Mouse (Mus musculus) cortical plate, adult 2 months (tissue): Measurements from ENCODE around the gene Epo. TPM values are rescaled to one million over a fixed set of nuclear protein-coding genes. Genes with fewer than 3 reads are reported as not detected.
A peak's percentile ranks its signal among the peaks of the same experiment; 100 is the strongest.

Experiments used
- H3K27ac ChIP-seq: fragments of 200-500 bp; 2 replicates; pipeline ENCODE4 v1.5.1; 2012; ENCODE audit warnings: low read length, control low read depth, inconsistent platforms; ENCODE audit not compliant: insufficient read depth
- H3K4me1 ChIP-seq: fragments of 200-500 bp; 2 replicates; pipeline ENCODE4 v1.6.1; 2011; ENCODE audit warnings: low read length; ENCODE audit not compliant: control insufficient read depth, insufficient read depth
- H3K4me3 ChIP-seq: fragments of 200-500 bp; 2 replicates; pipeline ENCODE4 v1.5.1; 2011; ENCODE audit warnings: mild to moderate bottlenecking, low read length, control low read depth; ENCODE audit not compliant: insufficient read depth
- CTCF ChIP-seq: fragments of 200-500 bp; IDR thresholded peaks from 2 replicates; pipeline ENCODE4 v1.5.1; 2011; ENCODE audit warnings: mild to moderate bottlenecking, control low read depth, low read length; ENCODE audit not compliant: insufficient read depth; ENCODE audit errors: extremely low read depth
- POLR2A ChIP-seq: fragments of 200-500 bp; IDR thresholded peaks from 2 replicates; pipeline ENCODE4 v1.6.1; 2011; ENCODE audit warnings: mild to moderate bottlenecking, low read length, control low read depth; ENCODE audit not compliant: insufficient read depth; ENCODE audit errors: extremely low read depth
- polyA plus RNA-seq: library from polyadenylated mRNA; depleted of rRNA; stranded (reverse); fragments of >200 nt; gene quantifications from 2 replicates; pipeline ENCODE4 v1.2.3, GENCODE M21; 2012

The Epo gene
- polyA plus RNA-seq, 1 experiment: not detected

- H3K4me1 ChIP-seq: no peaks in the 10 kb centered on the region; the same call in 1 of the 2 replicates
- TF ChIP-seq CTCF (no peak), POLR2A (no peak)
- H3K27ac ChIP-seq: no peak overlapping the region
- no peak overlapping the region for H3K4me3 ChIP-seq
Measured at GRCm38 (mm10) chr5:137524251-137524515, 8.9 kb downstream of the Epo start.

DNA sequence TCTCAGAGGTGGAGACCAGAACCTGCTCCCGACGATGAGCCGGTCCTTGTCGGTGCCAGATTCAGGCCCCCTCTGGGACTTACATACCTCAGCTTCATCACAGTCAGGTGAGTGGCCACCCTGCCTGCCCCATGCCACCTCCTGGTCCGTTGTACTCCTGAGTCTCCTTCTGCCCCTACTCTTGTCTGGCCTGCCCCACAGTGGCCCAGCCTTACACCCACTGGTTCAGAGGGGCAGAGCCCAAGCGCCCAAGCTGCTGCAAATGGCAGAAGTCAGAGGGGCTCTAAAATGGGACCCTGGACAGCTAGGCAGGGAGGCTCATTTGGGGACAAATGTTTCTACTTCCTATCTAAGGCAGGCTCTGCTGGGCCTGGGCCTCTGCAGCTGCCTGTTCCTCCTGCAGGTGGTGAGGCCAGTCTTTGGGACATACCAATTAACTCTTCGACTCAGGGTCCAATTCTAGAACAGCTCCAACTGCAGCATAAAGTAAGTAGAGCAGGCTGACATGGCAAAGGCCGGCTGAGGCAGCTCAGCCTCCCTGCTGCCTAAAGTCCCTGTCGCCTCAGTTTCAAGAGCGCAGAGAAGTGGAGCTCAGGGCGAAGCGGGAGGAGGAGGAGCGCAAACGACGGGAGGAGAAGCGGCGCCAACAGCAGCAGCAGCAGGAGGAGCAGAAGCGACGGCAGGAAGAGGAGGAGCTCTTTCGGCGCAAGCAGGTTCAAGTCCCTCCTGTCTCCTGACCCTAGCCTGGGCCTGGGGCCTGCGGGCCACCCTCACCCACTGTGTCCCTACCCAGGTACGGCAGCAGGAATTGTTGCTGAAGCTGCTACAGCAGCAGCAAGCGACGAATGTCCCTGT lies 9.4 kb downstream of the Epo start:
- TF ChIP-seq POLR2A (no peak), CTCF (no peak)
- Histone ChIP-seq H3K4me1 (no peaks in the 10 kb centered on the region; the same call in 1 of the 2 replicates), H3K4me3 (no peak overlapping the region), H3K27ac (no peak overlapping the region)

DNA sequence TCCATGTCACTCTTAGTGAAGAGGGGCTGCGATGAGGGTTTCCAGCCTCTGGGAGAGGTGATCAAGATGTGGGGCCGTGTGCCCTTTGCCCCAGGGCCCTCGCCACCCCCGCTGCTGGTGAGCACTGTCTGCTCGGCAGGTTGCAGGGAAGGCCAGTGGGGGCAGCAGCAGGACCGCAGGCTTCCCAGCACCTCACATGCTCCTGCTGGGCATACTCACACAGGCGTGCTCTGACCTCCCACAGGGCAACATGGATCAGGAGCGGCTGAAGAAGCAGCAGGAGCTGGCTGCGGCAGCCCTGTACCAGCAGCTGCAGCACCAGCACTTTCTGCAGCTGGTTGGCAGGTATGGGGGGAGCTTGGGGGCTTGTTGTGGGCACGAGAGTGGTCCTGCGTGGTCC lies 10.3 kb downstream of the Epo start:
- no peak for TF ChIP-seq CTCF
- TF ChIP-seq POLR2A: no peak
- no peaks in the 10 kb centered on the region; the same call in 1 of the 2 replicates for H3K4me1 ChIP-seq
- no peak overlapping the region for H3K4me3 ChIP-seq
- no peak overlapping the region for H3K27ac ChIP-seq

DNA sequence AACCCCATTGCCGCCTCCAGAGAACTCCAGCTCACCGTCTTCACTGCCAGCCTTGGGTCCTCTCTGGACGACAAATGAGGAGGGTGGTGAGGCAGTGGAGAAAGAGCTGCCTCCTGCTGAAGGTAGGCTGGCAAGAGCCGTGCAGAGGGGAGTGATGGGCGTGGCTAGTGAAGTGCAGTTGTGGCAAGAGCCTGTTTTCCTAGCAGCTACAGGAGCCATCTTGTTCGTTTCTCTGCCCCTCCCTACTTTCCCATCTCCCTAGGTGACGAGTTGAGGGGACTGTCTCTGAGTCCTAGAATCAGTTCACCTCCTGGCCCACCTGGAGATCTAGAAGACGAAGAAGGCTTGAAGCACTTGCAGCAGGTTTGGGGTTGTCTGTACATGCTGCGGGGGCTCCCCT lies 11.2 kb downstream of the Epo start:
- H3K27ac ChIP-seq: no peak overlapping the region
- no peaks in the 10 kb centered on the region; the same call in 1 of the 2 replicates for H3K4me1 ChIP-seq
- no peak overlapping the region for H3K4me3 ChIP-seq
- TF ChIP-seq POLR2A (no peak), CTCF (no peak)

DNA sequence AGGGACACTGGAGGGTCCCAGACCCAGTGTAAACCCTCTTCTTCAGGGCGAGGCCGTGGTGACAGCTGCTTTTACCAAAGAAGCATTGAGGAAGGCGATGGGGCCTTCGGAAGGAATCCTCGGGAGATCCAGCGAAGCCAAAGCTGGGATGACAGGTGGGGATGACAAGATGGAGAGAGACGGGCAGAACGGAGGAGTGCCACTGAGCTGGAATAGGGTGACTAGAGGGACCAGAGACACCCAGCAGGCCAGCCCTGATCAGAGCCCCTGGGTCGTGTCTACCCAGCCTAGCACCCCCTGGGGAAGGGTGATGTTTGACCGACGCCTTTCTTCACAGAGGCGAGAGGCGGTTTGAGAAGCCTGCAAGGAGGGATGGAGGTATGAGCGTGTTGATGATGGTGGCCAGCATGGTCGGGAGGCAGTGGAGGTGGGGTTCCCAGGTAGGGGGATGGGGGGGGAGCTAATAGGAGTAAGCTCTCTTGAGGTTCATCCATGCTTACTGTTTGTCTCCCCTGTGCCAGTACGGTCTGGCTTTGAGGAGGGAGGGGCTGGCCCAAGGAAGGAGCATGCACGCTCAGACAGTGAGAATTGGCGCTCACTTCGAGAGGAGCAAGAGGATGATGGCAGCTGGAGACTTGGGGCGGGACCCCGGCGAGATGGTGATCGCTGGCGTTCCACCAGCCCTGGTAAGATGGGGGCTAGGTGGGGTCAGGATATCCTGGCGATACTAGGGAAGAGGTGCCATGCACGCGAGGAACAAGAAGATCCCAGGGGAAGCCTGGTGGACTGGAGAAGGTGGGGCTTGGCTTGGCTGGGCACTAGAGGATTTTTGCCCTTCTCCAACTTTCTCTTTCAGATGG lies 13.1 kb downstream of the Epo start:
- TF ChIP-seq POLR2A (no peak), CTCF (no peak)
- no peak overlapping the region for H3K27ac ChIP-seq
- H3K4me3 ChIP-seq: no peak overlapping the region
- no peaks in the 10 kb centered on the region for H3K4me1 ChIP-seq

GRCm38 (mm10) chr5:137518436-137518835 lies 14.6 kb downstream of the Epo start, which contains the start of gene Gigyf1:
TSS of gene Gigyf1 (plus strand) at chr5:137518548.
- H3K27ac ChIP-seq: no peak within 1 kb of the TSS
- H3K4me3 ChIP-seq: no peak within 1 kb of the TSS
- TF ChIP-seq POLR2A (no peak), CTCF (peak; percentile 37)
- no peaks in the 10 kb centered on the region for H3K4me1 ChIP-seq

GRCm38 (mm10) chr5:137514811-137515210 lies 18.2 kb downstream of the Epo start:
- no peak for TF ChIP-seq POLR2A
- no peak for TF ChIP-seq CTCF
- Histone ChIP-seq H3K4me3 (no peak overlapping the region), H3K27ac (no peak overlapping the region), H3K4me1 (peaks cover 6% of the 10 kb centered on the region)

GRCm38 (mm10) chr5:137513951-137514721 lies 18.9 kb downstream of the Epo start:
- Histone ChIP-seq H3K4me3 (no peak overlapping the region), H3K27ac (no peak overlapping the region), H3K4me1 (peaks cover 6% of the 10 kb centered on the region)
- TF ChIP-seq POLR2A: no peak
- no peak for TF ChIP-seq CTCF

- no peak overlapping the region for H3K4me3 ChIP-seq
- no peak overlapping the region for H3K27ac ChIP-seq
- peaks cover 6% of the 10 kb centered on the region for H3K4me1 ChIP-seq
- TF ChIP-seq CTCF (peak; percentile 51), POLR2A (no peak)
Measured at GRCm38 (mm10) chr5:137512847-137513794, 19.9 kb downstream of the Epo start.
